Mouse (Mus musculus) liver, embryonic 14.5 days (tissue): ENCODE measurements around the gene Mgat5. TPM values are rescaled to one million over a fixed set of nuclear protein-coding genes. Genes with fewer than 3 reads are reported as not detected.

ENCODE experiments used
- ATAC-seq: fragments of 200-750 bp; cut with Nextera tagmentation; 2 replicates; pipeline ENCODE4 v1.8.0; 2017; ENCODE audit warnings: moderate number of reproducible peaks, mild to moderate bottlenecking, moderate library complexity; ENCODE audit not compliant: insufficient read depth
- DNase-seq, 3 experiments: peaks; one replicate each; pipeline ENCODE4 v3.0.0-alpha.2; 2012 to 2013; ENCODE audit warnings: low read depth in 3 of 3, low spot score in 3 of 3
- H3K27ac ChIP-seq: fragments of 300-500 bp; sonication (generic); 2 replicates; pipeline ENCODE4 v1.5.1; 2014; ENCODE audit warnings: moderate library complexity, mild to moderate bottlenecking, control low read depth, inconsistent platforms
- H3K27me3 ChIP-seq: fragments of 300-500 bp; sonication (generic); 2 replicates; pipeline ENCODE4 v1.6.1; 2014; ENCODE audit warnings: mild to moderate bottlenecking, low read length, moderate library complexity; ENCODE audit not compliant: control insufficient read depth, insufficient read depth
- H3K36me3 ChIP-seq: fragments of 300-500 bp; sonication (generic); replicated peaks from 2 replicates; pipeline ENCODE4 v1.6.1; 2014; ENCODE audit warnings: low read depth; ENCODE audit not compliant: control insufficient read depth, insufficient read depth
- H3K4me1 ChIP-seq, 2 experiments: fragments of 200-500 bp in 1 of 2; fragments of 300-500 bp in 1 of 2; sonication (generic) in 1 of 2; replicated peaks; 2 replicates each; pipeline ENCODE4 v1.6.1; 2012 to 2014; ENCODE audit warnings: antibody characterized with exemption in 1 of 2, inconsistent platforms in 1 of 2, low read length in 1 of 2; ENCODE audit not compliant: control insufficient read depth in 2 of 2, insufficient read depth in 2 of 2
- H3K4me2 ChIP-seq: fragments of 300-500 bp; sonication (generic); 2 replicates; pipeline ENCODE4 v1.6.1; 2014; ENCODE audit warnings: low read depth, mild to moderate bottlenecking, control low read depth, moderate library complexity
- H3K4me3 ChIP-seq, 2 experiments: fragments of 200-500 bp in 1 of 2; fragments of 300-500 bp in 1 of 2; sonication (generic) in 1 of 2; 2 replicates each; pipeline ENCODE4 v1.5.1; 2012 to 2014; ENCODE audit warnings: low read depth in 2 of 2, low read length in 2 of 2, mild to moderate bottlenecking in 2 of 2, control low read depth in 1 of 2, inconsistent platforms in 1 of 2, moderate library complexity in 1 of 2; ENCODE audit not compliant: insufficient read depth in 1 of 2
- H3K9ac ChIP-seq: fragments of 300-500 bp; sonication (generic); replicated peaks from 2 replicates; pipeline ENCODE4 v1.6.1; 2014; ENCODE audit warnings: mild to moderate bottlenecking, control low read depth, moderate library complexity
- H3K9me3 ChIP-seq: fragments of 300-500 bp; sonication (generic); 2 replicates; pipeline ENCODE4 v1.6.1; 2016; ENCODE audit warnings: low read length, mixed read lengths; ENCODE audit not compliant: control insufficient read depth
- CTCF ChIP-seq: IDR thresholded peaks from 2 replicates; pipeline ENCODE4 v1.5.1; 2016; ENCODE audit warnings: antibody characterized with exemption, low read depth, control low read depth
- EP300 ChIP-seq: IDR thresholded peaks from 2 replicates; pipeline ENCODE4 v1.6.1; 2016; ENCODE audit warnings: antibody characterized with exemption, low read depth
- WGBS: fragments of 180-500 bp; shearing (Covaris S2); extraction: QIAGEN DNeasy Blood & Tissue Kit; methylation state at CpG from one replicate; pipeline ENCODE4 v1.1.7; 2014; ENCODE audit not compliant: insufficient replicate concordance; 5-methylcytosine and 5-hydroxymethylcytosine counted together
- polyA plus RNA-seq, 2 experiments: library from polyadenylated mRNA; depleted of rRNA in 1 of 2; stranded (reverse) in 1 of 2; unstranded in 1 of 2; fragments of >200 nt; fragmentation: Nextera tagmentation in 1 of 2; extraction: Ambion mirVana in 1 of 2; gene quantifications; 2 replicates each; pipeline versions ENCODE4 v1.2.1 to v1.2.3; 2012 to 2014

Gene Mgat5
- polyA plus RNA-seq, 2 experiments, result 0.62 to 0.67 TPM

DNA sequence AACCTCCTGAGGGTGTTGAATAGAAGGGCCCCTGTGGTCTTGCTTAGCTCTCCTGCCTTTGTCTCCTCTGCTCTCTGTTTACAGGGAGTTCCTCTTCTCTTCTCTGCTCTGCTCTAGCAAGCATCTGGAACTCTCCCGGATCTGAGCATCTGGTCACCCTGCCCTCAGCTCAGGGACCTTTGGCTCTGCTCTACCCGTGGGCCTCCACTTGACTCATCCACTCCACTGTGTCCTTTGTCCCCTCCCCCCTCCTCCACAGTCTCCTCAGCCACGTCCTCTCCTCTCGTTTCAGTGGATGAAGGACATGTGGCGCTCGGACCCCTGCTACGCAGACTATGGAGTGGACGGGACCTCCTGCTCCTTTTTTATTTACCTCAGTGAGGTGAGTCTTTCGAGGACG, 161.3 kb downstream of the Mgat5 start:
- Histone ChIP-seq H3K4me2 (no peak overlapping the region), H3K27me3 (no peaks in the 10 kb centered on the region), H3K4me1 (peaks cover 0 to 7% of the 10 kb centered on the region in 2 experiments; a peak in 2 of 4 replicates), H3K36me3 (no peaks in the 10 kb centered on the region), H3K9me3 (no peaks in the 10 kb centered on the region), H3K4me3 (no peak overlapping the region), H3K27ac (no peak overlapping the region), H3K9ac (no peak overlapping the region)
- 69% methylated on average over 10 of the region's 10 CpGs for WGBS
- ATAC-seq (no peak), DNase-seq (no peak)
- TF ChIP-seq CTCF (no peak), EP300 (no peak)

DNA sequence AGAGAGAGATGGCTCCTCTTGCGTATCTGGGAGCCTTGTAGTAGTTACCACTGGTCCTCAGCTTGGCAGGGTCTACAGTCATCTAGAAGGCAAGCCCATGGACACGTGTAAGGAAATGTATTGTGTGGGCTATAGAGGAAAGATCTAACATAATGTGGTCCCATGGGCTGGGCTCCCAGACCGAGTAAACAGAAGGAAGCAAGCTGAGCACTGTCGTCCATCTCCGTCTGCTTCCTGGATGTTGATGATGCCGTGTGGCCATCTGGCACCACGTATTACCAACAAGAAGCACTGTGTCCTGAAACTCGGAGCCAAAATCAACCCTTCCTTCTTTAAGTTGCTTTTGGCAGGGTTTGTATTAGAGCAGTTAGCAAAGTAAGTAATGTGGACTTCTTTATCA, 163.7 kb downstream of the Mgat5 start:
- Histone ChIP-seq H3K27me3 (no peaks in the 10 kb centered on the region), H3K9ac (no peak overlapping the region), H3K9me3 (no peaks in the 10 kb centered on the region), H3K4me1 (peaks cover 0 to 7% of the 10 kb centered on the region in 2 experiments; a peak in 2 of 4 replicates), H3K4me2 (no peak overlapping the region), H3K27ac (no peak overlapping the region), H3K4me3 (no peak overlapping the region), H3K36me3 (no peaks in the 10 kb centered on the region)
- DNase-seq (no peak), ATAC-seq (no peak)
- TF ChIP-seq EP300, result no peak
- no peak for TF ChIP-seq CTCF
- WGBS, result 77% methylated on average over 8 of the region's 8 CpGs

DNA sequence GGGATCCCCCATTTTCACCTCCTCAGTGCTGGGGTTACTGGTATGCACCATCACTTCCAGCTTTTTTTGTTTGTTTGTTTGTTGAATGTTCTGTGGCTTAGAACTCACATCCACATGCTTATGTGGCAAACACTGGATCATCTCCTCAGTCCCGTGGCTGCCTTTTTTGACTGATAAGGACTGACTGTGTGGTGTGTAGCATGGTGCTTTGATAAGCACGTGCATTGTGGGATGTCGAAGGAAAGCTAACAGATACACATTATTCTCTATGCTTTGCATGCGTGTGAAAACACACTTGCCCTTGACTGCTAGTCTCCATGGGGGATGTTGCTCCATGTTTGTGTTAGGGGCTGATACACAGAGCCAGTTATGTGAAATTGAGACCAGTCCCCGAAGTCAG, 164.7 kb downstream of the Mgat5 start:
- TF ChIP-seq EP300, result no peak
- TF ChIP-seq CTCF, result no peak
- Histone ChIP-seq H3K4me1 (peaks cover 0 to 5% of the 10 kb centered on the region in 2 experiments; a peak in 2 of 4 replicates), H3K9me3 (no peaks in the 10 kb centered on the region), H3K36me3 (no peaks in the 10 kb centered on the region), H3K27ac (no peak overlapping the region), H3K27me3 (no peaks in the 10 kb centered on the region), H3K4me2 (no peak overlapping the region), H3K4me3 (no peak overlapping the region), H3K9ac (no peak overlapping the region)
- WGBS, result 26% methylated on average over 5 of the region's 5 CpGs
- DNase-seq, result no peak
- peak; percentile 39; the same call in 1 of the 2 replicates for ATAC-seq

GRCm38 (mm10) chr1:127372096-127372495, 167.3 kb downstream of the Mgat5 start:
- WGBS, result 63% methylated on average over 4 of the region's 4 CpGs
- TF ChIP-seq CTCF (no peak), EP300 (no peak)
- Histone ChIP-seq H3K4me2 (no peak overlapping the region), H3K4me1 (peaks cover 0 to 5% of the 10 kb centered on the region in 2 experiments; a peak in 2 of 4 replicates), H3K9me3 (no peaks in the 10 kb centered on the region), H3K36me3 (no peaks in the 10 kb centered on the region), H3K27ac (no peak overlapping the region), H3K27me3 (no peaks in the 10 kb centered on the region), H3K9ac (no peak overlapping the region), H3K4me3 (no peak overlapping the region)
- DNase-seq, result no peak
- no peak for ATAC-seq

DNA sequence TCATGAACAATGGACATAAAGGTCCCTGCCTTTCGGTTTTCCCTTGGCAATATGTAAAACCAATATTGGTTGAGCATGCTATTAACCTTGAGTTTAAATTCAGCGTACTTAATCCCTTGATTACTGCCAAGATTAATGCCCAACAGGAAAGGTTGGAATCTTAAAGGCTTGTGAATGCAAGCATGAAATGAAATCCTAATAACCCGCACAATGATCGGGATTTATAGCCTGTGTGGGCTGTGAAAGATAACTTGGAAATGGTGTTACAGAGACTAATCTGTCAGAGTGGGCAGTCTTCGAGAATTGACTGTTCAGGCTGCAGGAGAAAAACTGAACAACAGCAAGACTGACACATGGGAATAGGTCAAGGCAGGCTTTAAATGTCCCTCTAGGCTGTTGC, 168.7 kb downstream of the Mgat5 start:
- TF ChIP-seq CTCF (no peak), EP300 (no peak)
- ATAC-seq, result no peak
- Histone ChIP-seq H3K27ac (no peak overlapping the region), H3K36me3 (no peaks in the 10 kb centered on the region), H3K27me3 (no peaks in the 10 kb centered on the region), H3K4me2 (no peak overlapping the region), H3K9ac (no peak overlapping the region), H3K4me1 (peaks cover 0 to 5% of the 10 kb centered on the region in 2 experiments; a peak in 2 of 4 replicates), H3K9me3 (no peaks in the 10 kb centered on the region), H3K4me3 (no peak overlapping the region)
- no peak for DNase-seq
- WGBS, result 74% methylated on average over 5 of the region's 5 CpGs
